Mouse (Mus musculus): ENCODE measurements around the gene Raf1. TPM values are rescaled to one million over a fixed set of nuclear protein-coding genes. Genes with fewer than 3 reads are reported as not detected.

Gene Raf1
- total RNA-seq (2021), result 100 to 1,000 TPM in 1 of 2 experiments, 10 to 100 TPM in 1; 83.6 to 106 TPM

- DNase-seq (ENCODE audit: extremely low spot score in 1 of 2, low spot score in 1 of 2), result peak; percentile 97 to 99
These were observed at the start of gene Raf1 for GRCm38 (mm10) chr6:115676452-115677128. TSS of gene Raf1 (minus strand) at chr6:115676635.

DNA sequence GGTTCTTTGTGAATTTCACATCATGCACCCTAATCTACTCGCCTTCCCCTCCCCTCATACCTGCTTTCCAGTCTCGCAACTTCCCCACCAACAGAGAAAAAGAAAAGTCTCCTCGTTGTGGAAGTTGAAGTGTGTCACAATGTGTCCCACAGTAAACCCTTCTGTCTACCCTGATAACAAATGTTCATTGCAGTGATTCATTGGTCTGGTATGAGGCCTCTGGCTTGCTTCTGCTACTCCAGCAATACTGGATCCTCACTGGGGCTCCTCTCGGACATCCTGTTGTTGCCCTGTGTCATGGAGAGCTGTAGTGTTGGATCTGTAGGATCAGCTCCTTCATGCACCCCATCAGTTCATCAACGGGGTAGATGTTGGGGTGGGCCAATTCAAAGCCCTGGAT, 45.8 kb upstream of the Raf1 start:
- DNase-seq (ENCODE audit: extremely low spot score in 1 of 2, low spot score in 1 of 2), result no peak

DNA sequence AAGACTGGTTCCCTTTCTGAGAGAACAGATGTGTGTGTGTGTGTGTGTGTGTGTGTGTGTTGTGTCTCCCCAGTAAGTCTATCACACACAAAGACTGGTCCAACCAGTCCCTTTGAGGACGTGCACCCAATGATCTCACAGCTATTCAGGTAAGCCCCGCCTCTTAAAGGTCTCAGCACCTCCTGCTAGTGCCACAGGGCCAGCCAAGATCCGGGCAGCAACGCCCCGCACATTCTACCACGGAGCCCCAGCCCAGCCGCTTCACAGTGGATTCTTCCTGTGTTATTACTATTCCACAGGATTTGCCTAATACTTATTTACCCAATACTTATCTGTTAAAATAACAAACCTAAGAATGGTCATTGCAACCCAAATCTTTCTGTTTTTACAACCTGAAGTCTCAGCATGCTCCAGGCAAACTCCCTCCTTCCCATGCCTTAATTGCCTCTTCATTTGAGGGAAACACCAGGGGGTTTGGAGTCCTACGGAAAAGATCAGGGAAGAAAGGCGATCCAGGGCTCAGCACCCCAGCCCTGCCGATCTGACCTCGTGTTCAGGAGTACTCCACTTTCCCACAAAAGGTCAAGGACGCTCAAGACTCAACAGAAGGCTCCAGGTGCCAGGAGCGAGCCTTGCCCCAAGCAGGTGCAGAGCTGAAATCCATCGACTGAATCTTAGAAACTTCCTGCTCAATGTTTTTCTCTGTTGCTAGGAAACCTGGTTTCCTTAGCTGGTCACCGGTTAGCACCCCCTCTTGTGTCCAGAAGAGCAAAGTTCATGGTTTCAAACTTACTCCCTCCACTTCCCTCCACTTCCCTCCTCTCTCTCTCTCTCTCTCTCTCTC, 41.5 kb upstream of the Raf1 start:
- DNase-seq (ENCODE audit: extremely low spot score in 1 of 2, low spot score in 1 of 2), result no peak

GRCm38 (mm10) chr6:115717101-115717652, 40.7 kb upstream of the Raf1 start:
- DNase-seq (ENCODE audit: extremely low spot score in 1 of 2, low spot score in 1 of 2), result no peak

DNA sequence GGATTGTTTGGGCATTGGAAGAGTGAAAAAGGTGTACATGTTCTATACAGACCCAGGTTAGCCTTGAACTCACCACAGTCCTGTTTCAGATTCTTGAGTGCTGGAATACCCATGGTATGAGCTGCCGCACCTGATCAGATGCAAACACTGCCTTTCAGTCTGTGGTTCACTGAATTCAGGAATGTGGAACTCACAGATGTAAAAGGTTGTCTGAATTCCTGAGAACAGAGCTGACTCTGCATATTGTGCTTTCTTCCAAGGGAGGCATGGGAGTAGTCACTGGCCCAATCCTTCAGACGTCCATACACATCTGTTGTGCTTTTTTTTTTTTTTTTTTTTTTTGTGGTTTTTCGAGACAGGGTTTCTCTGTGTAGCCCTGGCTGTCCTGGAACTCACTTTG, 34.8 kb upstream of the Raf1 start:
- DNase-seq (ENCODE audit: extremely low spot score in 1 of 2, low spot score in 1 of 2), result no peak

GRCm38 (mm10) chr6:115702901-115703300, 26.5 kb upstream of the Raf1 start:
- DNase-seq (ENCODE audit: extremely low spot score in 1 of 2, low spot score in 1 of 2), result no peak

DNA sequence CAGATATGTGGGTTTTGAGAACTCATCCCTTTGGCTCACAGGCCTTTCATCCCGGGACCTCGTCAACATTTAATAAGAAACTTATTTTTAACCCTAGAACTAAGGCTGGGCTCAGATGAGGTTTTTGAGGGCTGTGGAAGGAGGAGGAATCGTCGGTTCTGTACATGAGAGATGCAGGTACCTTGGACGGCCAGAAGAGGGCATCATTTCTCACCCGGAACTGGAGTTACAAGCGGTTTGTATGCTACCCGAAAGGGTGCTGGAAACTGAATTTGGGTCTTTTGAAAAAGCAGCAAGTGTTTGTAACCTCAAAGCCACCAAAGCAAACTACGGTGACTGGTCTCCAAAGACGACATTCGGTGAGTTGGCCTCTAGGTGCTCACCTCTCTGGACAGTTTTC, 24.9 kb upstream of the Raf1 start:
- no peak for DNase-seq (ENCODE audit: extremely low spot score in 1 of 2, low spot score in 1 of 2)

DNA sequence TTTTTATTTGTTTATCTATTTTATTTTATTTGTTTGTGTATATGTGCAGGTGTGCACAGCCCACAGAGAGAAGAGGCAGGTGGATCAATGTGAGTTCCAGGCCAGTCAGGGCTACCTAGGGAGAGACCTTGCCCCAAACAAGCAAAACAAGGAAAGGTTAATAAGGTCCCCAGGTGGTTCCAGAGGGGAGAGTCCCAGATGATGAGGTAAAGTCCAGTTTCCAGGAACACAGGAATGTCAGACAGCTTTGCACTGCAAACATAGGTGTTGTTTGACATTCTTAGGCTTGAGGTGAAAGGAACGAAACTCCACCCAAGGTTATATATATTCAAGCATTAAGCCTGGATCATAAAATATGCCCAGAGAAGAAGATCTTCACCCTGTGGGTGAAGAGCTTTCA, 24.3 kb upstream of the Raf1 start:
- no peak for DNase-seq (ENCODE audit: extremely low spot score in 1 of 2, low spot score in 1 of 2)

- DNase-seq (ENCODE audit: extremely low spot score in 1 of 2, low spot score in 1 of 2), result no peak
These were observed 22.3 kb upstream of the Raf1 start for GRCm38 (mm10) chr6:115698699-115699098.

- DNase-seq (ENCODE audit: extremely low spot score in 1 of 2, low spot score in 1 of 2), result no peak
These were observed 21.5 kb upstream of the Raf1 start for GRCm38 (mm10) chr6:115697739-115698558.

DNA sequence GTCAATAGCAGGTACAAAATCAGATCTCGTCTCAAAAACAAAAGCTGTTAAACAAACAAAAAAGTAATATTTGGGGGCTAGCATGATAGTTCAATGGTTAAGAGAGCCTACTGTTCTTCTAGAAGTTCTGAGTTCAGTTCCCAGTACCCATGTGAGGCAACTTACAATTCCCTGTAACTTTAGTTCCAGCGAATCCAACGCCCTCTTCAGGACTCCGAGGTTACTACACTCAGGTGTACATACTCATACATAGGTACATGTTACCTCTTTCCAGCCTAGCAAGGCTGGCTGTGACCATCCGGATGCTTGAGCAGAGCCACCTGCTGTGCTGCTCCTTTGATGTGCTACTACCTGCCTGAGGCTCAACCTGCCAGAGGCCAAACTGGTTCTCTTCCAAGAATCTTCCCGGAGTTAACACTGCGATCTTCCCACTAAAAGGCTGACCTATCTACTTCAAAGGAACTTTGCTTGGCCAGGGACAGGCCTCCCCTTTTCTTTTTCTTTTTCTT, 20.3 kb upstream of the Raf1 start:
- no peak for DNase-seq (ENCODE audit: extremely low spot score in 1 of 2, low spot score in 1 of 2)

DNA sequence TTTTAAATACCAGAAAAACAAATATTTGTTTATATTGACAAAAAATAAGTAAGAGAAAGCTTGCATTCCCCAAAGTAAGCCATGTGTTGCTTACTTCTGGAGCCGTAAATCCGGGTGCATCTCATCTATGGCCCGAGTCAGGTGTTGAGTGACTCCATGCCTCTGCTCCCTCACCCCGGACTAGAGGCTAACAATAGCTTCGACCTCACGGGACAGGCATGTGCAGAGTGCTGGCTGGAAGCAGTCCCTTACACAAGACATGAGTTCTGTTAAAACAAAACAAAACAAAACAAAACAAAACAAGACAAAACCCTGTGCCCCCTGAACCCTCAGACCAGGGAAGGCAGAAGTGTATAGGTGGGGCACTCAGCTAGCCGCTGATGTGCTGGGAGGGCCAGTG, 18.7 kb upstream of the Raf1 start:
- no peak for DNase-seq (ENCODE audit: extremely low spot score in 1 of 2, low spot score in 1 of 2)

- no peak for DNase-seq (ENCODE audit: extremely low spot score in 1 of 2, low spot score in 1 of 2)
These were observed 18.0 kb upstream of the Raf1 start for GRCm38 (mm10) chr6:115694441-115694842.

GRCm38 (mm10) chr6:115692963-115693730, 16.7 kb upstream of the Raf1 start:
- no peak for DNase-seq (ENCODE audit: extremely low spot score in 1 of 2, low spot score in 1 of 2)

DNA sequence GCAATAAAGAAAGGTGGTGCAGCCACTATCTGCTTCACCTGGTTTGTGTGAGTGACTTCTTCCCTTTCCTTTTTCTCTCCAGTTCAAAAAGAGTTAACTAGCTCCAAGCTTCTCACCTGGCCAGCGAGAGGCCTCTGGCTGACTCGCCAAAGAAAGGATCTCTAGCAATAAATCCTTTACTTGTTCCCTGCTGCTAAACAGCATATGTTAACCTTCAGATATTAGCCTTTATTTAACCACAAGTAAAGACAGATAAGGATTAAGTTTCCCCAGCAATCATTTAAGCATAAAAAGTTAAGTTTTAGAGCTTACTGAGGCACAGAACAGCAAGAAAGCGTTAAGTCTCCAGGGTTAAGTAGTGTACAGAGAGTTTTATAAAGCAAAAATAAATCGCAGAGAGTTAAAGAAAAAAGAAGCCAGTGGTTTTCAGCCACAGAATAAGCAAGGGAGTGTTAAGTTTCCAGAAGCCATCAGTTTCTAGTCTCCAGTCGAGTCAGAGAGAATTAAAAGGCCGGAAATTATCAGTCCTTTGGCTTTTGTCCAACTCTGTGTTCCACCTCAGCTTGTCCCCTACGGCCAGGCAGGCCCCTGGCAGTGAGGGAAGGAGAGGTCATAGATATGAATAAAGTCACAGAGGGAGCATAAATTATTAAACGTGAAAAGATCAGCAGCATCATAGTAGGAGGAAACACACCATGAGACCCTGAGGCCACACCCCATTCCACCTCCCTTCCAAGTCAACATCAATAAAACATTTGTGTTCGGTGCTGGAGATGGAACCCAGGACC, 15.9 kb upstream of the Raf1 start:
- DNase-seq (ENCODE audit: extremely low spot score in 1 of 2, low spot score in 1 of 2), result no peak

- no peak for DNase-seq (ENCODE audit: extremely low spot score in 1 of 2, low spot score in 1 of 2)
These were observed 13.7 kb upstream of the Raf1 start for GRCm38 (mm10) chr6:115690105-115690504.

DNA sequence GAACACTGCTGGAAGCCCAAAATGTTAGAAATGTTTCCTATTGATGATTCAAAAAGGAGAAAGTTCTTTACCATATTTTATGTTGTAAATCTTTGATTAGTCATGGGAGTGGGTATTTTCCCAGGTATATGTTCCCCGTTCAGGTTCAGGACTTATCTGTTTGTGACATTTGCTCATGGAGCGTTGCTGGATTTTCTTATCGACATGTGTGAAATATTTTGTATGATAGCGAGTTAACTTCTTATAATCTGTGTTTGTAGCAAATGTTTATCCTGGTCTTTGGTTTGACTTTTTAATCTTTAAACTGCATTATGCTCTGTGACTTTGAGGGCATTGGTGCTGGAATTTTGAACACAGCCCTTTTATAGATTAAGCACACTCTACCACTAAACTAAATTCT, 12.2 kb upstream of the Raf1 start:
- DNase-seq (ENCODE audit: extremely low spot score in 1 of 2, low spot score in 1 of 2), result no peak

DNA sequence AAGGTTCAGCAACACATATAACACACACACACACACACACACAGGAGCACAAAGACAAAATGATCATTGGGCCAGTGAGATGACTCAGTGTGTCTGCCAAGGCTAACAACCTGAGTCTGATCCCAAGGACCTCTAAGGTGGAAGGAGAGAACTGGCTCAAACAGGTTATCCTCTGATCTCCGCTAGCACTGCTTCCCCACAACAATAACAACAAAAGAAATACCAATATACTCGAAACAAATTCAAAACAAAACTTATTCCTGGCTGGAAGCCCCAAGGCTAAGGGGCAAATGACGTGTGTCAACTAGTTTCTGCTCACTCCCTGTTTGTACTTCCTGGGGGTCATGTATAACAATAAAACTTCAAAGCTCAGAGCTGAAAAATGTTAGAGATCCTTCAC, 11.3 kb upstream of the Raf1 start:
- no peak for DNase-seq (ENCODE audit: extremely low spot score in 1 of 2, low spot score in 1 of 2)
